Mouse (Mus musculus): ENCODE measurements around the gene Stx6.

DNA sequence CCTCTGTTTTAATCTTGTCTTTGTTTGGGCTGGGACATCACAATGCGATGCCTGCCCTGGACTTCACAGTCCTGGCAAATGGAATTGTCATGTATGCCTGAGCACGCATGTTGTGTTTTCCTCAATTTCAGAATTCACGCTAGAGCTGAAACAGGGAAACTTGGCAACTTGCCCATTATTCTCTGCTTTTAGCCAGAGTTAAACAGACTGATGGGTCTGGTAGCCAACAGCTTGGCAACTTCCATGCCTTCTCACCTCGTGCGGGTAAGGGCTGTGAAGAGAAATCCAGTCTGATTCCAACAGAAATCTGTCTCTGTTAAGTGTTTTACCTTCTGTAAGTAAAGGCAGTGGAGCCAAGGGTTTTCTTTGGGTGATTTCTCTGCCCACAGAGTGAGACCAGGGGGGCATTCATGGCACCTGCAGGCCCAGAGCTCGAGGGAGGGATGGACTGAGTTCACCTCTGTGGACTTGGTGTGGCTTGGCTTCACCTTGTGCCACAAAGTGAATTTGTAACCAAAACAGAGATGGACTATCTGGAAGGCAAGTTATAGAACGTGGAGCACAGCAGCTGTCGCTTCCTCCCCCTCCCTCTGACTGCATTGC lies 46.1 kb downstream of the Stx6 start:
- TF ChIP-seq CTCF (IDR thresholded peaks at IDR 0.05) (no peak), EP300 (IDR thresholded peaks at IDR 0.05; ENCODE audit: insufficient read depth, low read depth, low read length) (no peak), POLR2A (IDR thresholded peaks at IDR 0.05; ENCODE audit: insufficient read depth, low read depth, low read length) (no peak)

Data from heart, adult 2 months (tissue).